Mouse (Mus musculus) cerebellum, adult (tissue): ENCODE measurements around the gene Cxcl17.
"Not testable (repeated sequence)": the region's sequence is repeated elsewhere in the genome, so short reads cannot be mapped to it uniquely, and the experiment has no call there.

Experiments used
- ATAC-seq: cut with Nextera tagmentation; 2 replicates; pipeline ENCODE4 v1.9.2; 2017; ENCODE audit warnings: mild to moderate bottlenecking, moderate library complexity, mixed read lengths; ENCODE audit not compliant: insufficient number of reproducible peaks, low FRiP score, low TSS enrichment

Cxcl17 gene

DNA sequence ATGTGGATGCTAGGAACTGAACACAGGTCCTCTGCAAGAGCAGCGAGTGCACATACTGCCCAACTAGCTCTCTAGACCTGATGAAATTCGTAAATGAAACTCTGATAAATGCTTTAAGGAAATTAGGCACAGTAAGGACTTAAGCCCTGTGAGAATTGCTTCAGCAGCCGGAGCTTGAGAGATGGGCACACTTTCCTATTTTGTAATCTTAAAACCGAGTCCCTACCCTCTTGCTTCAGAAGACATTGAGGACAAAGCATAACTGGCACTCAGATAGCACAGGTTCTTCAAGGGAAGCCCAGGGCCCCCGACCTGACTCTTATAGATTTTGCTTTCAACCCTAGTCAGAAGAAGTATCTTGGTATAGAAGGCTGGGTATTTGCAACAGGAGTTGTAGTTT lies 14.5 kb upstream of the Cxcl17 start:
- no peak for ATAC-seq

DNA sequence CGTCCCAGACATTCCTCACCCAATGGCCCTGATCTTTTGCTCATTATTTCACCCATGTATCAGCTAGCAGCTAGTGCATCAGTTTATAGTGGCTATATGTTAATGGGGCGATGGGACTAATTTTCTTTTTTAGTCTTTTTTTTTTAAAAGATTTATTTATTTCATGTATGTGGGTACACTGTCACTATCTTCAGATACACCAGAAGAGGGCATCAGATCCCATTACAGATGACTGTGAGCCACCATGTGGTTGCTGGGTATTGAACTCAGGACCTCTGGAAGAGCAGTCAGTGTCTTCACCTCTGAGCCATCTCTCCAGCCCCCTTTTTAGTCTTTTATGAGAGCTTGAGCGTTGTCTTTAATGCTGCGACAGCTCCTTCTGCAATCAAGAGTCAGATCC lies 13.7 kb upstream of the Cxcl17 start:
- not testable (repeated sequence) for ATAC-seq

DNA sequence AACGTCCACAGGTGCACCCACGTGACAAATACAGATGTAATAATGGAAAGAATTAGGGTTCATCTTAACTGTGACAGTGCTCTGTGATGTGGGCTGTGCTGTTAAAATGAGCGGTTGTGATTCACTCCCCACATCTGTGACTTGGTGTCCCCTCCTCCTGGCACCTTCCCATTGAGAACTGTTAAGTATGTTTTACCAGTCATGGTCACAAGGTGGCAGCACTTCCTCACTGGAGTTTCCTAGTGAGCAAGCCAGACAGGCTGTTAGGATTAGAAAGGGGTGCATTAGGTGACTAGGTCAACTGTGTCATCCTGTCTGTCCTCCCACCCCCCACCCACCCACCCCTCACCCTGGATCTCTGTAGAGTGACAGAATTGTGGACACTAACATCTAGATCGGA lies 11.7 kb upstream of the Cxcl17 start:
- ATAC-seq, result no peak

DNA sequence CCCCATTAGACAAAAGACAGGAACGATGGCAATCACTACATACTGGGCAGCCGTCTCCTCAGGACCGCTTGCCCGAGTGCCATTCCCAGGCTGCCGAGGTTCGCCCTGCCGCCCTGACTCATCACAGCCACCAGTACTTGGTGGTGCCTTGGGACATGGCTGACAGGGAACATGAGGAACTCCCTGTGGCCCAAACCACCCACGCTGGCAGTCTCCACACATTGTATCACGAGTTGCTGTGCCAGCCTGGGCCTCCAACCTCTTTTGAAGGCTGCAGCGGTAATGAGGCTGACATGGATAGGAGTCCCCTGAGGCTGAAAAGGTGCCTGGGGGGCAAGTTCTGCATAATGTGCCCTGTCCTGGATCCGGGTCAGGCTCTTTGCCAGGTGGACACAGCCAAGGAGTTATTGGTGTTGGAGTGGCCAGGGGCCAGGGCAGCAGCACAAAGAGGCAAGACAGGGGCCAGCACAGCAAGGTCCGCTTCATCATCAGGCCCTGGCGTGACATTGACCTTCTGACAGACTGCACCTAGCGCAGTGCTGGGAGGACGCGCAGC lies 9.7 kb upstream of the Cxcl17 start:
- ATAC-seq, result no peak

DNA sequence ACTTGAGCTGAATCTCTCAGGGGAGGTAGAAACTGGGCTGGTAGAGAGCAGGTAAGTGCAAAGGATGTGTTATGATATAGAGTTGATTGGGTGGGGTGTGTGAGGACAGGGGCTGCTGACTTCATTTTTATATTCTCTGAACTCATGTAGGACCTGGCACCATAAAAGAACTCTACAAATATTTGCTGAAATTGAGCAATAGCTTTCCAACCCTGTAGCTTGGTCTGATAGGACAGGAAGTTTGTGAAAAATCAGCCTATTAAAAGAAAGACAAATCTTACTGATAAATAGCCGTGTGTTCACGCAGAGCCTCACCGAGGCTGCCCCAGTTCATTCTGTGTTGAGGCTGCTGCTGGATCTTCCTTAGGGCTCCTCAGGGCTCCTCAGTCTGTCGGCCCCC lies 7.3 kb upstream of the Cxcl17 start:
- ATAC-seq, result no peak

DNA sequence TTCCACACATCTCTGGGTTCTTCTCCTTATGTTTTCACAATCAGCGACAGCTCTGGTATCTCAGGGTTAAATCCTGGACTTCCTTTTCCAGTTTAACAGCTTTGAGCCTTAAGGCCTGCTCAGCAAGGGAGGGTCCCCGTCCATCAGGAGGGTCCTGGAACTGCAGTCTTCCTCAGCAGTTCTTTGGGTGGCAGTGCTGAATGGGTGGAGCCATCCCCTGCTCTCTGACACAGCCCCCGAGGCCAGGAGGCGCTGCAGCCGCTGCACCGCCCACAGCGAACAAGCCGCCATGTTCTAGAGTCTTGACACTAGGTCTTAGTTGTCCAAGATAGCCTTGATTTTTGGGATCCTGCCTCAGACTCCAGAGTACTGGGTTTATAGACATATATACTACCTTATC lies 6.8 kb upstream of the Cxcl17 start:
- ATAC-seq, result no peak

DNA sequence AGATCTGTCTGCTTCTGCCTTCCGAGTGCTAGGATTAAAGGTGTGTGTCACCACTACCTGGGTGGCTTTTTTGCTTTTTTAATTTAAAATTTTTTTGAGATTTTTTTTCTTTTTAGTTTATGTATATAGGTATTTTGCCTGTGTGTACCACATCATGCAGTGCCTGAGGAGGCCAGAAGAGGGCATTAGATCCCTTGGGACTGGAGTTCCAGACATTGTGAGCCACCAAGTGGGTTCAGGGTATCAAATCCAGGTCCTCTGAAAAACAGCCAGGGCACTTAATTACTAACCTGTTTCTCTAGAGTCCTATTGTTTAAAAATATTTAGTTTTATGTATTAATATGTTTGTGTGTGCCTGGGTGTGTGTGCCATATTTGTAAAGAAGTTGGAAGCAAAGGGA lies 4.9 kb upstream of the Cxcl17 start:
- no peak for ATAC-seq

DNA sequence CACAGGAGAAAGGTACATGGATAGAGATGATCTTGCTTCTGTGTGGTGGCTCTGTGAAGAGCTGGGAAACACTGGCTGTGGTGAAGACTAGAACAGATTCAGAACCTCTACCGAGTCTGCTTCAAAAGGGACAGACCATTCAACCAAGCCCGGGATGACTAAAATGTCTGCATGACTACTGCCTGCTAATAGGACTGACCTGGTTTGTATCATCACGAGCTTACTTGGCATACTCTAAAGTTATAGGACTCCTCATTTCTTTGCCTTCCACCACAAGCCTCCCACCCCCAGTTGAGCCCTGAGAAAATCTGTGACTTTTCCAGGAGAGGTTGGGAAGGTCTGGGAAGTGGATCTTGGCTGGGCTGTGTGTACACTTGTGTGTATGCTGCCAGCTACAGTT lies 825 bp downstream of the Cxcl17 start:
- no peak for ATAC-seq

DNA sequence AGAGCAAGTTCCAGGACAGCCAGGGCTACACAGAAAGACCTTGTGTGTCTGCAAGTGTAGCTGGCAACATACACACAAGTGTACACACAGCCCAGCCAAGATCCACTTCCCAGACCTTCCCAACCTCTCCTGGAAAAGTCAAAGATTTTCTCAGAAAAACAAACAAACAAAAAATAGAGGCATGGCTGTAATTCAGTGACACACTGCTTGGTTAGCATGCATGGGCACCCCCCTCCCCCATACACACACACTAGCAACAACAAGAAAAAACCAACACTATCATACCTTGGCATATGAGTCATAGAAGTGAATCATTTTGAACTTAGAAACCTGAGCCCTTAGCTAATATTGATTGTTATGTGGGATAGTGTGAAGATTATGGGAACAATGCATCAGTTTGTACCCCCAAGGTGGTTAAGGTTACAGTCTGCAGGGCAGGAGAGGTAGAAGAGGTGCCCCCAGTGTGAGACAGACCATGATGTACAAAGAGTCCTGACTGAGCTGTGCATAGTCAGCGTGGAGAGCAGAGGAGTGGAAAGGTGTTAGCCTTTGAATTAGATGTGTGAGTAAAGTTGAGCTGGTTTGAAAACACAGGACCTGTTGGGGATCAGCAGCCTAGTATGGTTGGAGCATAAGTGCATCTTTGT lies 1.6 kb downstream of the Cxcl17 start:
- ATAC-seq, result no peak

DNA sequence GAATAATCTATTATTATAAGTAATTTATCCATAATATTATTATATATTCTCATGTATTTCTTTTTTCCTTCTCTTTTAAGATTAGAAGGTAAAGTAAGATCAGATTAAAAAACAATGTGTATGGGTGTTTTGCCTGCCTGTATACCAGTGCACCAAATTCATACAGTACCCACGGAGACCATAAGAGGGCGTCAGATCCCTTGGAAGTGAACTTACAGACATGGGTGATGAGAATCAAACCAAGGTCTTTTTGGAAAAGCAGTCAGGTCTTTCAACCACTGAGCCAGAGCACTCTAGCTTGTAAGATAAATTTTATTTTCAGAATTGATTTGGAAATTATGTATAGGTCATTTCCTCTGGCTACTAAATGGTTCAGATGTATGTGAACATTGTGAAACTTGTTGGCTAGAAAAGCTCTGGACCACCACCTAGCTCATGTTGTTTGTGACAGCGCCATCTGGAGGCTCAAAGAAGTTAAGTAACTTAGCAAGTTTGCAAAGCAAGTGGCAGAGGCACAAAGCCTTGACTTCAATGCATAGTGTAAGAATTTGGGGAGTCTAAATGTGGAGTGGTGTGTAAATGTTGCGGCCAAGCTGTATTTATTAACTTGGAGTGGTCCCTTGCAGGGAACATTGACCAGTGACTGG lies 3.4 kb downstream of the Cxcl17 start:
- no peak for ATAC-seq

DNA sequence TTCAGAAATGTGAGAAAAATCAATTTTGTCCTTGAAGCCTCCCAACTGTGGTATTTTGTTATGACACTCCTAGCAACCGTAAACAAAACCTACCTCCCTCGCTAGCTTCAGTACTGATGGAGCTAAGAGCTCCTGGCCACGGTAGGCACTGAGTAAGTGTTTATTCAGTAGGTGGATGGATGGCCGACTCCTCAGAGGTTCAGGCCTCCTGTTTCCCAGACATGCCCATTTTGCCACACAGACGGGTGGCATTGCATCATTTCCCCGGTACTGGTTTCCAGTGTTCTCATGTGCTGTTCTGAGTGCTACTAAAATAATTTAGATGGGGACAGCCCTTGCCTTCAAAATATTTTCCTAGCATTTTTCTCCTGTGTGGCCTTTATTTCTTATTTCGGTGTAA lies 6.2 kb downstream of the Cxcl17 start:
- ATAC-seq, result no peak

DNA sequence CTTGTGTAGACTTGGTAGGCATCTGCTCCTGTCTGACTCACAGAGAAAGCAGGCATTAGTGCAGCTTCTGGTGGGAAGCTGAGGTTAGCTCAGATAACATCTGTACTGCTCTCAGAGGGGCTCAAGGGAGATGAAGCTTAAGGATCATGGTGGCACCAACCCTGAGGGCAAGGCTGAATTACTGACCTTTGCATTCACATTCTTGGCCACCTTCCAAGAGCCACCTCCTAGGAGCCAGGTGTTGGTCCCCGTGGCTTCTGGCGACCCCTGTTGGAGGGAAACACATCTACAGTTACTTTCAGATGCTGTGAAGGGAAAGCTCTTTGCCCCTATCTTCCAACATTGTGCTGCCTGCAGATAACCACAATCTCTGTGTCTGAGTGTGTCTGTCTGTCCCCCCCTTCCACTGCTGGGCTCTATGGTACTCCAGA lies 10.0 kb downstream of the Cxcl17 start:
- no peak for ATAC-seq

DNA sequence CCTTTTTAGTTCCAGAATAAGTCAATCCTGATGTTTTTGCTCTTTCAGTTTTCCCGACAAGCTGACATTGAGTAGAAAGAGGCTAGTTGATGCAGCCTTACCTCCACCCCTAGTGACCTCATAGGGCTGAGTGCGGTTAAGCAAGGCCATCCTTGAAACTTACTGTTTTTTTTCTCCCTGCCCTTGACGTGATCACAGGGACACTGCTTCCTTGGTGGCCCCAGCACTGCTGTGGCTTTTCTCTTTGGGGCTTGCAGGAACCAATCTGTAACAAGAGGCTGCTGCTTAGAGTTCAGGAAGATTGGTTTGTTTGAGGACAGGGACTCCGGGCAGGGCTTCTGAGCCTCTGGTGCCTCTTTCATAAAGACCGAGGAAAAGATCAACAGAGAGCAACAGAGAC lies 10.7 kb downstream of the Cxcl17 start:
- no peak for ATAC-seq

DNA sequence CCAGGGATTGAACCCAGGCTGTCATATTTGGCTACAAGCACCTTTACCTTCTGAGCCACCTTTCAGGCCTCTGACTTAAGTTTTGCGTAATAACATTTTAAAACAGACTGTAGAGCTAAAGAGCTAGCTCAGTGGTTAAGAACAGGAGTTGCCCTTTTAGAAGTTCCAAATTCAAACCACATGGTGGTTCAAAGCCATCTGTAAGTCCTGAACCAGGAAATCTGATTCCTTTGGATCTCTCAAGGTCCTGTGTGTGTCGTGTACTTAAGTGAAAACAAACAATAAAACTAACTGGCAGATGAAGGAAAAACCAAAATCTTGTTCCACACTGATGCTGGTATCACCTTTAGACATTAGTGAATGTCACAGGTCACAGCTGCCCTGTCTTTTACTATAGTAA lies 11.1 kb downstream of the Cxcl17 start:
- no peak for ATAC-seq

DNA sequence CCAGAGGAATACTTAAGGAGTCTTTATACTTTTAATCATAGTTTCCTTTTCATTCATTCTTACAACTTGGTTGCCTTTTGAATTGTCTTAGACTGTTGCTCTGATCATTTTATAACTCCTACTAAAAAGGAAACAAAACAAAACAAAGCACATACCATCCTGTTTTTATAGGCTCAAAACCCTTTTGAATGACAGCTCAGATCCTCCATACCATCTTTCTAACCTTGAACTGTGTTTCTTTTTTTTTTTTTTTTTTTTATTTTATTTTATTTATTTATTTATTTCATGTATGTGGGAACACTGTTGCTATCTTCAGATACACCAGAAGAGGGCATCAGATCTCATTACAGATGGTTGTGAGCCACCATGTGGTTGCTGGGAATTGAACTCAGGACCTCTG lies 13.7 kb downstream of the Cxcl17 start:
- ATAC-seq, result not testable (repeated sequence)

DNA sequence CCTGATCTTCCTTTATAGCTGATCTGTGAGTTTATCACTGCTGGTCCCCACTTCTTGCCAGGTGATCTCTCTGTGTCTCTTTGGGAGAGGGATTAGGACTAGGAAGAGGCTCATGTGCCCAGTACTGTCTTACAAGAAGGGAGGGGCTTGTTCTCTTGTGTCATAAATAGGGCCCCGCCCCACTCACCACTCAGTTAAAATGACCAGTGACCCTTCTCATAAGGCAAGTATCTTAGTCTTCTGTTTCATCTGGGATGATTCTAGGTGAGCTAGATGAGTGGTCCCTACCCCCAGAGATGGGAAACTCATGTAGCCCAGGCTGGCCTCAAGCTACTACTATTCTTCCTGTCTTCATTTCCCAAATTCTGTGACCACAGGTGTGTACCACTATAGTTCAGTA lies 14.1 kb downstream of the Cxcl17 start, which contains the start of gene Lipe:
Lipe (minus strand) TSS at position 101 of the 400 bp plus-strand sequence.
- no peak for ATAC-seq

DNA sequence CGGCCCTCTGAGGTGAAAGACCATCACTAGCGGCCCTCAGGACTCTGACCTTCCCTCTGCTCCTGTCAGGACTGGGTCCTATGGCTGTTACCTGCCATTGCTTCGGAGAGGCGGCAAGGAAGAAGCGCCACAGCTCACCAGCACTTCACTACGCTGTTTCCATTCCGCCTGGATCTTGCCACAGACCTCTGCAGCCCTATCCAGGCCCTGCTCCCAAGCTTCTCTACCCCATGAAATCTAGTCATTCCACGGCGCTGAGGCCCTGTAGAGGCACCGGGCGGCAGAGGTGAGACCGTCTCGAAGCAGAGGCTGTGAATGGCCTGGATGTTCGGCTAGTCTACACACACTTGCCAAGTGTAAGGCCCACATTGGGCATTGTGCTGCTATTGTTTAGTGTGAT lies 16.1 kb downstream of the Cxcl17 start:
- ATAC-seq, result no peak

DNA sequence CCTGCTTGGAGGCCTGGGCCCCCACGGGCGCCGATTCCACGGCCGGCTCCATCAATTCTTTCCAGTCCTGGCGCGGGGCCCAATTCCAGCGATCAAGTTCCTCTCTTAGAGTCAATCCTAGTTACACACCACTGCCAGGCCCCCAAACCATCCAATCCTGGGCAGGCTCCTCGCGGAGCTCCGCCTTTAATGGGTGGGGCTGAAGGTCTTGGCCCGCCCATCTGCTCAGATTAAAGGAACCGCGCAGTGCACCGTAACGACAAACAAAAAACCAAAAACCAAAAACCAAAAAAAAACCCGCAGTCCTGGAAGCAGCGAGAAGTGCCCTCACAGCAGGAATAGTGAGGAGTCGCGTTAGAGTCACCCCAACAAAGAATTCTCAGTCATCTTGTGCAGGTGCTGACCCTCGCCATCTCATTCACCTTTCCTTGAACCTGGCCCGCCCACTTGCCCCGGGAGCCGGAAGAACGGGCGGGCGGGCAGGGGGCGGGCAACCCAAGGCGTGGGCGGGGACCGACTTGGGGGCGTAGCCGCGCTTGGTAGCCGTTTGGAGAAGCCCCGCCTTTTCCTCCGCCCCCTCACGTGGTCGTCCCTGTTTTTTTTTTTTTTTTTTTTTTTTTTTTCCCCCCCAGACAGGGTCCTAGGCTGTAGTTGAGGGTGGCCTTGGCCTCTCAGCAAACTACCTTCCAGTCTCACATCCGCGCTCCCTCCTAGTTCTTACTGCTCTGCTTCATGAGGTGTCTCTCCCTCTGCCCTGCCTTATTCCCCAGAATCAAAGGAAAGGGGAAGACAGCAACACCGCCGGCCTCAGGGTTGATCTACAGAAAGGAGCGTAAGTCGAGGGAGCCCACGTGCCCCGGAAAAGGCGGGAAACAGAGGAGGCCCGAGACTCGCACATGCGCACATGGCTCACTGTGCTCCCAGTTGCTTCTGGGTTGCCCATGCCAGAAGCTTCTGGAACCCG lies 16.8 kb downstream of the Cxcl17 start:
- ATAC-seq, result peak; percentile 88

DNA sequence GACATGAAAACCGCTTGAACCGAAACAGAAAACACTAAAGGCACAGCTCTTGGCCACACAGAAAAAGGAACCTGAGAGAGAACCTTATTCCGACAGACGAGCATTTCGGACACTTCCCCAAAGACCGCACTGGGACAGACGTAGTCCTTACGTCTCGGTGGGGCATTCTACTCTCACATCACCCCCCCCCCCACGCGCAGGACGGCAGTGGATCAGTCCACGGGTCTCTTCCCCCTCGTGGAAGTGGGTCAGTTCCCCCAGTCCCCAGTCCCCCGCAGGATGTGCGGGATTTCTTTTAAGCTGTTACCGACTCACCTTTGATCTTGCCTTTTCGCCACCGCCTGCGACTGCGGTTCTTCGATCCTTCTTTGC lies 17.5 kb downstream of the Cxcl17 start:
- peak; percentile 24; the same call in 1 of the 2 replicates for ATAC-seq

DNA sequence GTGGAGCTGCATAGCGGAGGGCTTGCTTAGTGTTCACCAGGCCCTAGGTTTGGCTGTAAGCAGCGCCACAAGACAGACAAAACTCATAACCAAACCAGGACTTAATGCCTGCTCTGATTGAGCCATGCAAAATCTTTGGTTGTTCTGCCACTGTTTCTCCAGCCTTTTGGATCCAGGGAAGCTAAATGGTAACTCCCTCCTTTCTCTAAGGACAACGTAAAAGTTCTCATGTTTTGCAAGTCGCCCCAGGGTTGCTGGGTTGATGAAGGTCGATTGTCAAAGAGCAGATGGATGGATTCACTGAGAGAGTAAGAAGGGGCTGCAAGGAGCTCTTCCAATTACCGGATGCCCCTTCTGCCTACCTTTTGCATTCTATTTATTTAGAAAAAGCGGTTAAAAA lies 17.9 kb downstream of the Cxcl17 start:
- ATAC-seq, result no peak
